Mouse (Mus musculus) hindbrain, embryonic 14.5 days (tissue): Measurements from ENCODE around the gene Crebl2. TPM values are rescaled to one million over a fixed set of nuclear protein-coding genes. Genes with fewer than 3 reads are reported as not detected.
A peak's percentile ranks its signal among the peaks of the same experiment; 100 is the strongest.

ENCODE experiments used
- ATAC-seq: fragments of 200-750 bp; cut with Nextera tagmentation; 2 replicates; pipeline ENCODE4 v1.8.0; 2017; ENCODE audit warnings: moderate number of reproducible peaks, mild to moderate bottlenecking, moderate TSS enrichment, moderate library complexity; ENCODE audit not compliant: low FRiP score
- DNase-seq: peaks from one replicate; pipeline ENCODE4 v3.0.0-alpha.2; 2015; ENCODE audit warnings: low spot score
- H3K27ac ChIP-seq: fragments of 300-500 bp; sonication (generic); 2 replicates; pipeline ENCODE4 v1.5.1; 2014; ENCODE audit warnings: mild to moderate bottlenecking, moderate library complexity
- H3K27me3 ChIP-seq: fragments of 300-500 bp; sonication (generic); 2 replicates; pipeline ENCODE4 v1.6.1; 2014; ENCODE audit warnings: mild to moderate bottlenecking, low read length, mixed read lengths; ENCODE audit not compliant: control insufficient read depth, insufficient read depth
- H3K36me3 ChIP-seq: fragments of 300-500 bp; sonication (generic); replicated peaks from 2 replicates; pipeline ENCODE4 v1.6.1; 2014; ENCODE audit not compliant: control insufficient read depth, insufficient read depth
- H3K4me1 ChIP-seq: fragments of 300-500 bp; sonication (generic); replicated peaks from 2 replicates; pipeline ENCODE4 v1.6.1; 2014; ENCODE audit warnings: antibody characterized with exemption, low read length, mixed read lengths; ENCODE audit not compliant: control insufficient read depth, insufficient read depth
- H3K4me2 ChIP-seq: fragments of 300-500 bp; sonication (generic); replicated peaks from 2 replicates; pipeline ENCODE4 v1.6.1; 2014; ENCODE audit warnings: mild to moderate bottlenecking, moderate library complexity
- H3K4me3 ChIP-seq: fragments of 300-500 bp; sonication (generic); replicated peaks from 2 replicates; pipeline ENCODE4 v1.5.1; 2014; ENCODE audit warnings: mild to moderate bottlenecking, low read length
- H3K9ac ChIP-seq: fragments of 300-500 bp; sonication (generic); 2 replicates; pipeline ENCODE4 v1.6.1; 2014
- H3K9me3 ChIP-seq: fragments of 300-500 bp; sonication (generic); 2 replicates; pipeline ENCODE4 v1.6.1; 2016; ENCODE audit warnings: low read length; ENCODE audit not compliant: control insufficient read depth
- WGBS: fragments of 180-500 bp; shearing (Covaris S2); extraction: QIAGEN DNeasy Blood & Tissue Kit; methylation state at CpG from one replicate; pipeline ENCODE4 v1.1.7; 2014; 5-methylcytosine and 5-hydroxymethylcytosine counted together
- polyA plus RNA-seq: library from polyadenylated mRNA; unstranded; fragments of >200 nt; fragmentation: Nextera tagmentation; extraction: Ambion mirVana; gene quantifications from 2 replicates; pipeline ENCODE4 v1.2.1, GENCODE M21; 2014

Crebl2 gene
- polyA plus RNA-seq, 1 experiment from 2014 or later, result 3.3 TPM

- no peak for DNase-seq
- no peak overlapping the region for H3K4me3 ChIP-seq
- no peaks in the 10 kb centered on the region for H3K4me1 ChIP-seq
- H3K4me2 ChIP-seq, result no peak overlapping the region
- ATAC-seq, result no peak
- 76% methylated on average over 12 of the region's 12 CpGs for WGBS
- no peaks in the 10 kb centered on the region for H3K36me3 ChIP-seq
- H3K27ac ChIP-seq, result no peak overlapping the region
- H3K27me3 ChIP-seq, result no peaks in the 10 kb centered on the region
- H3K9me3 ChIP-seq, result no peaks in the 10 kb centered on the region
- H3K9ac ChIP-seq, result no peak overlapping the region
Measured at GRCm38 (mm10) chr6:134817051-134817928, 12.7 kb upstream of the Crebl2 start.

GRCm38 (mm10) chr6:134819741-134820140, 10.2 kb upstream of the Crebl2 start:
- DNase-seq (no peak), ATAC-seq (no peak)
- H3K9ac ChIP-seq, result no peak overlapping the region
- no peaks in the 10 kb centered on the region for H3K4me1 ChIP-seq
- H3K4me3 ChIP-seq, result no peak overlapping the region
- WGBS, result 50% methylated on average over 5 of the region's 5 CpGs
- no peaks in the 10 kb centered on the region for H3K36me3 ChIP-seq
- H3K4me2 ChIP-seq, result no peak overlapping the region
- no peaks in the 10 kb centered on the region for H3K27me3 ChIP-seq
- H3K27ac ChIP-seq, result no peak overlapping the region
- H3K9me3 ChIP-seq, result no peaks in the 10 kb centered on the region

- H3K27me3 ChIP-seq, result no peaks in the 10 kb centered on the region
- no peaks in the 10 kb centered on the region for H3K4me1 ChIP-seq
- H3K9ac ChIP-seq, result no peak overlapping the region
- 49% methylated on average over 6 of the region's 6 CpGs for WGBS
- no peak overlapping the region for H3K4me2 ChIP-seq
- no peaks in the 10 kb centered on the region for H3K9me3 ChIP-seq
- ATAC-seq, result no peak
- no peak for DNase-seq
- no peaks in the 10 kb centered on the region for H3K36me3 ChIP-seq
- no peak overlapping the region for H3K4me3 ChIP-seq
- H3K27ac ChIP-seq, result no peak overlapping the region
Measured at GRCm38 (mm10) chr6:134820411-134820810, 9.5 kb upstream of the Crebl2 start.

- no peaks in the 10 kb centered on the region for H3K27me3 ChIP-seq
- 73% methylated on average over 10 of the region's 10 CpGs for WGBS
- no peak overlapping the region for H3K9ac ChIP-seq
- no peak for DNase-seq
- no peaks in the 10 kb centered on the region for H3K9me3 ChIP-seq
- no peak overlapping the region for H3K4me2 ChIP-seq
- H3K4me1 ChIP-seq, result no peaks in the 10 kb centered on the region
- ATAC-seq, result no peak
- H3K27ac ChIP-seq, result no peak overlapping the region
- no peaks in the 10 kb centered on the region for H3K36me3 ChIP-seq
- H3K4me3 ChIP-seq, result no peak overlapping the region
Measured at GRCm38 (mm10) chr6:134822844-134823243, 7.1 kb upstream of the Crebl2 start.

GRCm38 (mm10) chr6:134830776-134831175, 822 bp downstream of the Crebl2 start:
- Histone ChIP-seq H3K27ac (no peak overlapping the region), H3K4me1 (peaks cover 5% of the 10 kb centered on the region; the same call in 1 of the 2 replicates), H3K9me3 (no peaks in the 10 kb centered on the region), H3K27me3 (no peaks in the 10 kb centered on the region), H3K9ac (peak overlapping the region; percentile 68), H3K4me3 (peak overlapping the region; percentile 55), H3K36me3 (no peaks in the 10 kb centered on the region), H3K4me2 (peak overlapping the region; percentile 58)
- WGBS, result 4% methylated on average over 10 of the region's 10 CpGs
- ATAC-seq (no peak), DNase-seq (no peak)

- ATAC-seq, result no peak
- DNase-seq, result no peak
- Histone ChIP-seq H3K4me3 (no peak overlapping the region), H3K27me3 (no peaks in the 10 kb centered on the region), H3K9ac (no peak overlapping the region), H3K36me3 (no peaks in the 10 kb centered on the region), H3K9me3 (no peaks in the 10 kb centered on the region), H3K4me1 (no peaks in the 10 kb centered on the region), H3K4me2 (no peak overlapping the region), H3K27ac (no peak overlapping the region)
- WGBS, result 85% methylated on average over 9 of the region's 9 CpGs
Measured at GRCm38 (mm10) chr6:134834585-134835251, 4.8 kb downstream of the Crebl2 start.

GRCm38 (mm10) chr6:134838111-134838510, 8.2 kb downstream of the Crebl2 start:
- H3K4me3 ChIP-seq, result no peak overlapping the region
- DNase-seq, result no peak

GRCm38 (mm10) chr6:134840346-134840745, 10.4 kb downstream of the Crebl2 start:
- no peaks in the 10 kb centered on the region for H3K9me3 ChIP-seq
- WGBS, result 87% methylated on average over 2 of the region's 2 CpGs

More at GRCm38 (mm10) chr6:134838111-134838510, 8.2 kb downstream of the Crebl2 start:
- Histone ChIP-seq H3K36me3 (no peaks in the 10 kb centered on the region), H3K4me1 (no peaks in the 10 kb centered on the region), H3K9ac (no peak overlapping the region), H3K9me3 (no peaks in the 10 kb centered on the region), H3K27me3 (no peaks in the 10 kb centered on the region), H3K4me2 (no peak overlapping the region), H3K27ac (no peak overlapping the region)
- no peak for ATAC-seq
- WGBS, result 92% methylated on average over 4 of the region's 4 CpGs

GRCm38 (mm10) chr6:134845726-134846125, 15.8 kb downstream of the Crebl2 start:
- H3K4me1 ChIP-seq, result no peaks in the 10 kb centered on the region
- no peaks in the 10 kb centered on the region for H3K9me3 ChIP-seq
- H3K9ac ChIP-seq, result no peak overlapping the region
- DNase-seq (no peak), ATAC-seq (no peak)
- no peaks in the 10 kb centered on the region for H3K27me3 ChIP-seq
- no peak overlapping the region for H3K4me2 ChIP-seq
- H3K36me3 ChIP-seq, result peaks cover 8% of the 10 kb centered on the region
- whole genome bisulfite sequencing, result 88% methylated on average over 4 of the region's 4 CpGs
- no peak overlapping the region for H3K27ac ChIP-seq
- H3K4me3 ChIP-seq, result no peak overlapping the region

More at GRCm38 (mm10) chr6:134840346-134840745, 10.4 kb downstream of the Crebl2 start:
- DNase-seq (no peak), ATAC-seq (no peak)
- H3K4me3 ChIP-seq, result no peak overlapping the region
- no peaks in the 10 kb centered on the region for H3K36me3 ChIP-seq
- no peaks in the 10 kb centered on the region for H3K4me1 ChIP-seq
- no peak overlapping the region for H3K4me2 ChIP-seq
- no peaks in the 10 kb centered on the region for H3K27me3 ChIP-seq
- H3K27ac ChIP-seq, result no peak overlapping the region
- H3K9ac ChIP-seq, result no peak overlapping the region
